Mouse (Mus musculus) layer of hippocampus, postnatal 14 days (tissue): ENCODE results near the gene Phb2. TPM values are rescaled to one million over a fixed set of nuclear protein-coding genes. Genes with fewer than 3 reads are reported as not detected.
"Not testable (repeated sequence)": the region's sequence is repeated elsewhere in the genome, so short reads cannot be mapped to it uniquely, and the experiment has no call there.

Experiments used
- DNase-seq, 2 experiments: peaks; one replicate each; pipeline ENCODE4 v3.0.0; 2021 to 2022; ENCODE audit warnings: low spot score in 2 of 2, mixed read lengths in 1 of 2
- long read RNA-seq, 2 experiments: library from polyadenylated mRNA; stranded (forward); transcript quantifications; one replicate each; pipeline ENCODE4 v2.0.0; 2021
- total RNA-seq, 2 experiments: library from RNA; stranded (reverse); gene quantifications; 2 replicates each; pipeline ENCODE4 v1.2.3; 2021

Gene Phb2
- total RNA-seq: 100 to 1,000 TPM; 138 to 141 TPM
- long read RNA-seq, experiment 1, partial matches to known transcripts: 3 of 104 reads
- long read RNA-seq, experiment 1, other reads (novel, unspliced or antisense): 101 of 104 reads
- long read RNA-seq, experiment 2, partial matches to known transcripts: 8 of 177 reads
- long read RNA-seq, experiment 2, other reads (novel, unspliced or antisense): 168 of 177 reads

GRCm38 (mm10) chr6:124711824-124712782 lies at the start of gene Phb2, which contains the start of gene Emg1:
Gene Phb2 (plus strand): TSS chr6:124712336.
Gene Emg1 (minus strand): TSS chr6:124712178.
- DNase-seq: peak; percentile 94 to 98

- peak; percentile 98 to 99 for DNase-seq
These were observed 49.4 kb upstream of the Phb2 start, which contains the start of gene Lpcat3 for GRCm38 (mm10) chr6:124662477-124663423. Gene Lpcat3 (plus strand): TSS chr6:124663027.

DNA sequence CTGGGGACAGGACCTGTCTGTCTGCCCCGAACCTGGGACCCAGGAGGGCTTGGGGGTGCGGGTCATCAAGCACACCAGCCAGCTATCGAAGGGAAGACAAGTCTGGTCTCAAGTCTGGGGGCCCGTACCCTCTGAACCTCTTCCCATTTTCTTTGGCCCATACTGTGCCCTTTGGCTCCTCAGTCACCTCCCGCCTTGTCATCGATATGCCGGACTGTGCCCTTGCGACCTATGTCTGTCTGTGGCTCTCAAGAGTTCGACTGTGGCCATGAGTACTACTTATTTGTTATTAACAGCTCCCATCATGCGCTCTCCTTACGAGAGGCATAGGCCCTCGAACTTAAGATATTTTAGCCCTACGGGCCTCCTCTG lies 48.7 kb upstream of the Phb2 start:
- no peak for DNase-seq

DNA sequence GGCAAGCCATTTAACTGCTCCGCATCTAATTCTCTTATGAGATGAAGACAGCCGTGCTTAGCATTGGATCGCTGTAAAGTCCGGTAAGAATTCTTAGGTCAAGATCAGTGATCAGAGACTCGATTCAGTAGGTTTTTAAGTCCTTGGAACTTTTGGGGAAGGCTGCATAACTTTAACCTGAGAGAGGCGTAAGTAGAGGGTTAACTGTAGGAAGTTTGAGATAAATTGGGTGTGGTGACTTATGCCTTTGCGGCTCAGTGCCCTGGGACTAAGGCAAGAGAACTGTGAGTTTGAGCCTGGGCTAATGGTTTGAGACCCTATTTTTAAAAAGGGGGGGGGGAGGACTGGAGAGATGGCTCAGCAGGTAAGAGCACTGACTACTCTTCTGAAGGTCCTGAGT lies 47.9 kb upstream of the Phb2 start:
- no peak for DNase-seq

GRCm38 (mm10) chr6:124665011-124665410 lies 47.1 kb upstream of the Phb2 start:
- no peak for DNase-seq

DNA sequence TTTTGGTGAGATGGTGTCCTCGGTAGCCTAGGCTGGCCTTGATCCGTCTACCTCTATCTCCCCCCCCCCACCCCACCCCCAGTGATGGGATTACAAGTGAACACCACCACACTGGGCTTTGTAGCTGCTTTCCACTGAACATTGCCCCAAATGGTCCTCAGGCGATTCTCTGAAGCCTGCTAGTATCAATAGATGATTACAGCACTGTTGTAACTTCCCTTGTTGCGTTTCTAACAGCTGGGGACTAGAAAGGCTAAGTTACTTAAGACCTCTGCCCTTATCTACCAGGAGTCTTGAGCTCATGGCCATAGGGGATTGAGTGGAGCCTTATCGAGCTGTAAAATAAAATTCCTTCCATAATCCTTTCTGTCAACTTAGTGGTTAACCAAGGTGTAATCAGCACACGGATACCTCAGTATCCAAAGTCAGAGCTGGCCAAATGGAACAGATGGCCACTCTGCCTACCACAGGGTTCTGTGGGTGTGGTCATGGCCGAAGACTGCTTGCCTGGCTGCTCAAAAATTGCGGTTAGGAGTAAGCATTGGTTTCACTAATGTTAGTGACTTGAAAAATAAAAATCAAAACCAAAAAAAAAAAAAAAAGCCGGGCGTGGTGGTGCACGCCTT lies 42.8 kb upstream of the Phb2 start:
- DNase-seq: no peak

DNA sequence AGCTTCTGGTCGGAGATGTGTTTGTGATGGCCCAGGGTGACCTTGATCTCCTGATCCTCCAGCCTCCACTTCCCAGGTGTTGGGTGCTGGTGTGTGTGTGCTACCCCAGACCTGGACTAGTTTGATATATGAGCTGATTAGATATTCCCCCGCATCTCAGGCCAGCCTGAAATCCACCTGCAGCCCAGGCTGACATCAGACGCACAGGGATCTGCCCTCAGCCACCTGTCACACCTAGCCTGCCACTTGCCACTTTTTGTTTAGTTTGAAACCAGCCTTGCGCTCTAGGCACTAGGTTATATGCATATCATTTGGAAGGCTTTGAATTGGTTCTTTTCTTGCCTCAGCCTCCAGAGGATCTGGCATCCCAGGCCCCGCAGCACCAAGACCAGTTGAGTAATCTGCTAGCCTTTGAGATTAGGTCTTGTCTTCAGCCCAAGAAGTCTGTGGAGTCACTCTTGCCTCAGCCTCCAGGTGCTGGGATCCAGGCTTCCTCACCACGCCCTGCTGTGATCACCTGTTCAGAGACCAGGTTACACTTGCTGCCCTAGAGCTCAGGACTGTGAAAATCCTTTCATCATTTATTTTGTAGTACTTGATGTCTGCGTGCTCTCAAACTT lies 41.7 kb upstream of the Phb2 start:
- no peak for DNase-seq

GRCm38 (mm10) chr6:124672100-124672499 lies 40.0 kb upstream of the Phb2 start:
- no peak for DNase-seq

DNA sequence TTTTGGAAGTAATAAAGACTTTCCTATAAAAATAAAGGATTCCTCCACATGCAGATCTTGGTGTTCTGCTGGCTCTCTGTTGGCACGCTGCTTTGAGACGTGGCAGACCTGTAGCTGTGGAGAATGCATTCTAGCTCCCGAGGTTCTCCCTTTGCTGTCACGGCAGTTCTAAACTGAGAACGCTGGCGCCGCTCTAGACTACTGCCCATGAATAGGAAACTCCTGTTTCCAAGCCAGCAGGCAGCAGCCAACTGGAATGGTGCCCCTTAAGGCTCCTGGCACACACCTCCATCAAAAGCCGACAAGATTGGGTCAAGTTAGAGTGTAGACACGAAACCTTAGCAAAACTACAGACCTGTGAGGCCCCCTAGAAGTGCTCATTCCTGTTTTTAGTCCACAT lies 38.5 kb upstream of the Phb2 start:
- DNase-seq: peak; percentile 24 to 57

- DNase-seq: no peak
These were observed 37.5 kb upstream of the Phb2 start for GRCm38 (mm10) chr6:124674591-124674990.

DNA sequence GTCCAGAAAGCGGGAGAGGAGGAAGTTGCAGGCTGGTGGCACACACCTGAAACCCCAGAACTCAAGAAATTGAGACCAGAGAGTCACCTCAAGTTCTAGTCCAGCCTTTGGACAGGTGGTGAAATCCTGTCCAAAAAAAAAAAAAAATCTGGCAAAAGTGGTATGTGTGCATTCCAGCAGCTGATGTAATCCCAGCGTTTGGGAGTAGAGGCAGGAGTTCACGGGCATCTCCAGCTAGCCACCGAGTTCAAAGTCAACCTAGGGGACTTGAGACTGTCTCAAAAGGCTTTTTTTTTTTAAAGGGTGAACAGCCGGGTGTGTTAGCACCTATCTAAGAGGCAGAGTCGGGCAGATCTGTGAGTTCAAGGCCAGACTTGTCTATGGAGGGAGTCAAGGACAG lies 36.0 kb upstream of the Phb2 start:
- DNase-seq: no peak

DNA sequence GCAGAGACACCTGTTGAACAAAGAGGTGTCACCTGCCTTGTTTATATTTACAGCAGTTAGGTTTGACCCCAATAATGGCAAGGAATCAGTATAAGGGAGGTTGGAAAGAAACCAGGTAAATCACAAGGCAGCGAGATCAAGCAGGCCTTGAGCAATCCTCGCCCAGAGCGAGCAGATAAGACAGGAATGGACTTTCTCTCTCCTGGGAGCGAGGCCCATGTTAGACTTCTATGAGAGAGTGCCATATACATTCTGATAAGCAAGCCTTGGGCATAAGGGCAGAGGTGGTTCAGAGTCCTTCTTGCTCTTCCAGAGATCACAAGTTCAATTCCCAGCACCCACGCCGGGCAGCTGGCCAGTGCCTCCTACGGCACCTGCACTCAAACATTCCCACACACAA lies 33.4 kb upstream of the Phb2 start:
- no peak for DNase-seq

DNA sequence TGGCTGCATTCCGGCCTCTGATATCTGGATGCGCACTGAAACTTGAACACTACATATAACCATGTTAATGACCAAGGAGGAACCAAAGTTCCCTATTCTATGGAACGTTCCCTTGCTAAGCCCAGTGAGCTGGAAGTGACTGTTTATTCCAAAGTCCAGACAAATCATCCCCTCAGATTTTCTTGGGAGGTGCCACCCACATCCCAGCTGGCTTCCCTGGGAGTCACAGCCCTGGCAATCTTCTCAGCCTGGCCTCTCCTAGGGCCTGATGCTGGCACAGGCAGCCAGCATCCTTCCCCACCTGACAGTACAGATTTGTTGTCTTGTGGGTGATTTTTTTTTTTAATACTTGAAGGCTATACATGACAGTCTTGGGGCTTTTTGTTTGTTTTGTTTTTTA lies 32.6 kb upstream of the Phb2 start:
- DNase-seq: no peak

DNA sequence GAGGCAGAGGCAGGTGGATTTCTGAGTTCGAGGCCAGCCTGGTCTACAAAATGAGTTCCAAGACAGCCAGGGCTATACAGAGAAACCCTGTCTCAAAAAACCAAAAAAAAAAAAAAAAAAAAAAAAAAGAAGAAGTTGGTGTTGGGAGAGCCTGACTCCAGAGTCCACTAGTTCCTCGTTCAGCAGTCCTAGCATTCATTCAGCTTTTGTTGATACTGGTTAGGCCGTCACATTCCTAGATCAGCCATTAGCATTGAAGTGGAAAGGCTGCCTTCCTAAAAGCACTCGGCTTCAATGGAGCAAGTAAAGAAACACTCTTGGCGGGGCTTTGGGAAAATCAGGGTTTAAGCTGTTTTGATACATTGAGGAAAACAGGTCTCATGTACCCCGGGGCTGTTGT lies 29.8 kb upstream of the Phb2 start:
- not testable (repeated sequence) for DNase-seq

DNA sequence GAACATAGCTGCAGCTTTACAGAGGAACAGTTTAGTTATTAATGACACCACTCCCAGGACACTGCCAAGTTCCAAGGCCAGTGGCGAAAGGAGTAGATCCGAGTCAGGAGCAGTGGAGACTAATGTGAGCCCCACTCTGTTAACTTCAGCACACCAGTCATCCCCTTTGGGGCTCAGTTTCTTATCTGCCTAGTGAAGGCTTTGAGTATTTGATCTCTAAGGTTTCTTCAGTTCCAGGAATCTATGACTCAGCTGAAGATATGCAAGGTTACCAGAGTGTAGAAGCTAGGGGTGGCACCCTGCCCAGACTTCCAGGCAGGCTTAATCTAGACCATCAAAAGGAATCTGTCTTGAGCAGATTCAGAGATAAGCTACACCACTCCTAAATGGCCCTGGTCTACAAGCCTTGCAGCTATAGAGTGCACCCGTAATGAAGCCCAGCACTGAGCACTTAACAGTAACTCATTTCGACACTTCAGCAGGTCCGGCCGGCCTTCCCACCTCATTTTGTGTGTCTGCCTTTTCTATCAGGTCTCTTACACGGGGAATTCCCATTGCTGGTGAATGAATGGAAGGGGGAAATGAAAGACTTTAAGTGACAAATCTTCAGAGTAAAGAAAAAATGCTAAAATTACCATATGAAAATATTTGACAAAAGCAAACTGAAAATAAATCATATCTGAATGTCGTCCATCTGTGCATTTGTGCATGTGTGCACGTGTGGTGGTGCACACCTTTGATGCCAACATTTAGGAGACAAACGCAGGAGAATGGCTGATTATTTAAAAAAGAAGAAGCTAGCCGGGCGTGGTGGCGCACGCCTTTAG lies 28.3 kb upstream of the Phb2 start:
- no peak for DNase-seq

- no peak for DNase-seq
These were observed 26.3 kb upstream of the Phb2 start for GRCm38 (mm10) chr6:124685606-124686386.

DNA sequence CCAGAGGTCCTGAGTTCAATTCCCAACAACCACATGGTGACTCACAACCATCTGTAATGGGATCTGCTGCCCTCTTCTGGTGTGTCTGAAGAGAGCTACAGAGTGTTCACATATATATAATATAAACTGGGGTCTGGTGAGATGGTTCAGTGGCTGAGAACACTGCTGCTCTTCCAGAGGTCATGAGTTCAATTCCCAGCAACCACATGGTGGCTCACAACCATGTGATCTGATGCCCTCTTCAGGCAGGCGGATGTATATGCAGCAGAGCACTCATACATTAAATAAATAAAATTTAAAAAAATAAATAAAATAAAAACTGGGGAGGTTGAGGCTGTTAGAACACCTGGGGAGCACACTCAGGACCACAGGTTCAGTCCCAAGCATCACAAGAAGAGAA lies 25.5 kb upstream of the Phb2 start:
- not testable (repeated sequence) for DNase-seq

DNA sequence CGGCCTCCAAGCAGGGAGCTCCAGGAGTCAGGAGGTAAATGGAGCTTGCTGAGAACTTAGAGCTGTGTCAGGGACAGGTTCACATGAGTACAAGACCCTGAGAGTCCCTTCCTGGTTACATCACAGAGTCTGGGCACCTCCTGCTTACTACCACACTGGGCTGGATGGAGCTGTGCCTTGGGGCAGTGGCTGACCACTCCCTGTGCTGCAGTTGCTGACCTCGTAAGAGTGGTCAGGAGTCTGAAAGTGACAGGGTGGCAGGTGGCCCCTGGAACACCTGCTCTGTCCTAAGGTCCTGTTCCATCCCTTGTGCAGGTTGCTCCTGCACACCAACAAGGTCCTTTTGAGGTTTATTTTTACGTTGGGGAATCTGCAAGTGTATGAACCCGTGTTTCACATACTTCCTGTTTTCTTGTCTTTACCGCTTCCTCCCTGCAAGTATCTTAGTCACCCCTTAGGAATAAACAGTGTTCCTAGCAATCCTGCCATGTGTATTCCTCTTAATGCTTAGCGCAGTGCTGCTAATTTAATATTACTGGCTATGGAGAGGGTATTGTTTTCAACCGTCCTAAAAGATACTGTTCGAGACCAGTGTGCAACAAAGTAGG lies 23.9 kb upstream of the Phb2 start:
- DNase-seq: no peak
